Mouse (Mus musculus) G1E (cell line): Measurements from ENCODE around the gene Paox. TPM values are rescaled to one million over a fixed set of nuclear protein-coding genes. Genes with fewer than 3 reads are reported as not detected.

Source experiments
- ATAC-seq: 2 replicates; pipeline ENCODE4 v1.8.0; 2016; ENCODE audit warnings: mild to moderate bottlenecking; ENCODE audit not compliant: insufficient number of reproducible peaks, poor library complexity, low FRiP score, severe bottlenecking; ENCODE audit errors: extremely low read depth
- DNase-seq: peaks from one replicate; pipeline ENCODE4 v3.0.0; 2012; ENCODE audit warnings: low spot score
- H3K27me3 ChIP-seq: 2 replicates; pipeline ENCODE4 v1.6.1; 2012; ENCODE audit warnings: mild to moderate bottlenecking, low read length, inconsistent platforms; ENCODE audit not compliant: insufficient read depth
- H3K36me3 ChIP-seq: replicated peaks from 2 replicates; pipeline ENCODE3; 2012; ENCODE audit warnings: mild to moderate bottlenecking, inconsistent platforms
- H3K4me1 ChIP-seq: 2 replicates; pipeline ENCODE4 v1.6.1; 2012; ENCODE audit warnings: low read depth, low read length, inconsistent platforms, mixed read lengths; ENCODE audit not compliant: insufficient read depth
- H3K4me3 ChIP-seq: 2 replicates; pipeline ENCODE4 v1.5.1; 2012; ENCODE audit warnings: low read depth, mild to moderate bottlenecking, inconsistent platforms, low read length, moderate library complexity, mixed read lengths
- H3K9me3 ChIP-seq: replicated peaks from 2 replicates; pipeline ENCODE4 v1.6.1; 2012; ENCODE audit warnings: inconsistent platforms
- CTCF ChIP-seq: IDR thresholded peaks from 2 replicates; pipeline ENCODE4 v1.5.1; 2012; ENCODE audit warnings: low read depth, low read length, inconsistent platforms, mixed read lengths
- GATA1 ChIP-seq: IDR thresholded peaks from 2 replicates; pipeline ENCODE4 v1.6.1; 2012; ENCODE audit warnings: borderline replicate concordance, low read length, inconsistent platforms, mixed read lengths
- GATA2 ChIP-seq: IDR thresholded peaks from 2 replicates; pipeline ENCODE4 v1.6.1; 2012; ENCODE audit warnings: low read depth, low read length, inconsistent platforms, borderline replicate concordance
- POLR2AphosphoS5 ChIP-seq: IDR thresholded peaks from 2 replicates; pipeline ENCODE4 v1.6.1; 2012; ENCODE audit warnings: low read depth, low read length, inconsistent platforms; ENCODE audit not compliant: insufficient replicate concordance
- TAL1 ChIP-seq: conservative IDR thresholded peaks from 2 replicates; pipeline ENCODE4 v1.6.1; 2012; ENCODE audit warnings: low read depth, low read length, inconsistent platforms, mixed read lengths
- polyA plus RNA-seq: library from polyadenylated mRNA; stranded (reverse); fragments of >175 nt; gene quantifications from 2 replicates; pipeline ENCODE4 v1.2.3, GENCODE M21; 2012
- total RNA-seq, 2 experiments: library from RNA; stranded (forward) in 1 of 2; stranded (reverse) in 1 of 2; fragments of 200-1000 nt in 1 of 2; fragments of >200 nt in 1 of 2; fragmentation: Nextera tagmentation in 1 of 2; gene quantifications; 2 replicates each; pipeline ENCODE4 v1.2.3; 2014 to 2017

Paox gene
- total and polyA plus RNA-seq, 3 experiments, result 6.0 to 11.7 (median 10.5) TPM

- DNase-seq (no peak), ATAC-seq (no peak)
- H3K4me3 ChIP-seq, result no peak overlapping the region
- H3K36me3 ChIP-seq, result no peaks in the 10 kb centered on the region
- no peaks in the 10 kb centered on the region for H3K9me3 ChIP-seq
- H3K27me3 ChIP-seq, result peaks cover 18% of the 10 kb centered on the region
- no peak for TF ChIP-seq POLR2AphosphoS5
- no peak for TF ChIP-seq GATA2
- TF ChIP-seq TAL1, result no peak
- no peak for TF ChIP-seq GATA1
- TF ChIP-seq CTCF, result no peak
- H3K4me1 ChIP-seq, result no peaks in the 10 kb centered on the region; the same call in 1 of the 2 replicates
Measured at GRCm38 (mm10) chr7:140180692-140181091, 65.1 kb downstream of the Paox start.

GRCm38 (mm10) chr7:140184206-140184605 lies 68.6 kb downstream of the Paox start:
- DNase-seq, result no peak
- ATAC-seq, result no peak
- TF ChIP-seq TAL1, result no peak
- TF ChIP-seq GATA2, result no peak

More at GRCm38 (mm10) chr7:140184206-140184605, 68.6 kb downstream of the Paox start:
- Histone ChIP-seq H3K36me3 (no peaks in the 10 kb centered on the region), H3K9me3 (no peaks in the 10 kb centered on the region), H3K4me3 (no peak overlapping the region), H3K4me1 (peaks cover 20% of the 10 kb centered on the region), H3K27me3 (peaks cover 6% of the 10 kb centered on the region)

Other genes starting within 250 kb of the Paox start
Only the 20 nearest of the 21 such genes appear.
- gene Kndc1, start 221.1 kb upstream of the Paox start, total RNA-seq (2014; fragmentation: Nextera tagmentation), result not detected in 2 replicates
- 0.12 and 0.38 TPM in 2 replicates for gene Kndc1, start 221.1 kb upstream of the Paox start, total RNA-seq (2017)
- not detected in 2 replicates for gene Kndc1, start 221.1 kb upstream of the Paox start, polyA plus RNA-seq
- gene Utf1, start 172.0 kb upstream of the Paox start, total RNA-seq (2014; fragmentation: Nextera tagmentation), result not detected in 2 replicates
- gene Utf1, start 172.0 kb upstream of the Paox start, total RNA-seq (2017), result not detected in 2 replicates
- gene Utf1, start 172.0 kb upstream of the Paox start, polyA plus RNA-seq, result not detected in 2 replicates
- gene 6430531B16Rik, start 137.0 kb upstream of the Paox start, total RNA-seq (2014; fragmentation: Nextera tagmentation), result not detected in 2 replicates
- gene 6430531B16Rik, start 137.0 kb upstream of the Paox start, total RNA-seq (2017), result 0.11 TPM in 1 of 2 replicates, not detected in the other
- gene 6430531B16Rik, start 137.0 kb upstream of the Paox start, polyA plus RNA-seq, result not detected in 2 replicates
- gene Adam8, start 123.2 kb upstream of the Paox start, total RNA-seq (2014; fragmentation: Nextera tagmentation), result not detected in 2 replicates
- gene Adam8, start 123.2 kb upstream of the Paox start, total RNA-seq (2017), result 0.12 and 0.76 TPM in 2 replicates
- 0.03 and 0.07 TPM in 2 replicates for gene Adam8, start 123.2 kb upstream of the Paox start, polyA plus RNA-seq
- gene Zfp511, start 79.4 kb upstream of the Paox start, total RNA-seq (2014; fragmentation: Nextera tagmentation), result 25.7 and 27.8 TPM in 2 replicates
- 23.8 TPM in 2 replicates for gene Zfp511, start 79.4 kb upstream of the Paox start, total RNA-seq (2017)
- gene Zfp511, start 79.4 kb upstream of the Paox start, polyA plus RNA-seq, result 15.0 and 17.4 TPM in 2 replicates
- gene Tubgcp2, start 79.1 kb upstream of the Paox start, total RNA-seq (2014; fragmentation: Nextera tagmentation), result 46.3 and 51.8 TPM in 2 replicates
- 33.9 and 41.9 TPM in 2 replicates for gene Tubgcp2, start 79.1 kb upstream of the Paox start, total RNA-seq (2017)
- 7.4 and 12.2 TPM in 2 replicates for gene Tubgcp2, start 79.1 kb upstream of the Paox start, polyA plus RNA-seq
- not detected in 2 replicates for gene Msx3, start 66.7 kb upstream of the Paox start, total RNA-seq (2014; fragmentation: Nextera tagmentation)
- 0.11 and 0.12 TPM in 2 replicates for gene Msx3, start 66.7 kb upstream of the Paox start, total RNA-seq (2017)
- gene Msx3, start 66.7 kb upstream of the Paox start, polyA plus RNA-seq, result not detected in 2 replicates
- gene Caly, start 33.3 kb upstream of the Paox start, total RNA-seq (2014; fragmentation: Nextera tagmentation), result not detected in 2 replicates
- not detected in 2 replicates for gene Caly, start 33.3 kb upstream of the Paox start, total RNA-seq (2017)
- gene Caly, start 33.3 kb upstream of the Paox start, polyA plus RNA-seq, result not detected in 2 replicates
- not detected in 2 replicates for gene Prap1, start 22.4 kb upstream of the Paox start, total RNA-seq (2014; fragmentation: Nextera tagmentation)
- not detected in 2 replicates for gene Prap1, start 22.4 kb upstream of the Paox start, total RNA-seq (2017)
- gene Prap1, start 22.4 kb upstream of the Paox start, polyA plus RNA-seq, result not detected in 2 replicates
- gene Fuom, start 13.4 kb upstream of the Paox start, total RNA-seq (2014; fragmentation: Nextera tagmentation), result 6.7 TPM in 1 of 2 replicates, not detected in the other
- gene Fuom, start 13.4 kb upstream of the Paox start, total RNA-seq (2017), result 16.0 and 17.4 TPM in 2 replicates
- gene Fuom, start 13.4 kb upstream of the Paox start, polyA plus RNA-seq, result 17.4 and 18.2 TPM in 2 replicates
- 32.6 TPM in 2 replicates for gene Echs1, start 677 bp downstream of the Paox start, total RNA-seq (2014; fragmentation: Nextera tagmentation)
- 81.5 and 96.9 TPM in 2 replicates for gene Echs1, start 677 bp downstream of the Paox start, total RNA-seq (2017)
- gene Echs1, start 677 bp downstream of the Paox start, polyA plus RNA-seq, result 2.2 and 5.8 TPM in 2 replicates
- gene Mtg1, start 21.8 kb downstream of the Paox start, total RNA-seq (2014; fragmentation: Nextera tagmentation), result 29.0 and 41.0 TPM in 2 replicates
- 10.2 and 10.5 TPM in 2 replicates for gene Mtg1, start 21.8 kb downstream of the Paox start, total RNA-seq (2017)
- gene Mtg1, start 21.8 kb downstream of the Paox start, polyA plus RNA-seq, result 10.5 and 11.2 TPM in 2 replicates
- gene Sprn, start 39.1 kb downstream of the Paox start, total RNA-seq (2014; fragmentation: Nextera tagmentation), result not detected in 2 replicates
- gene Sprn, start 39.1 kb downstream of the Paox start, total RNA-seq (2017), result 0.11 TPM in 1 of 2 replicates, not detected in the other
- not detected in 2 replicates for gene Sprn, start 39.1 kb downstream of the Paox start, polyA plus RNA-seq
- gene Olfr522, start 49.0 kb downstream of the Paox start, total RNA-seq (2014; fragmentation: Nextera tagmentation), result not detected in 2 replicates
- under 0.01 and 0.05 TPM in 2 replicates for gene Olfr522, start 49.0 kb downstream of the Paox start, total RNA-seq (2017)
- gene Olfr522, start 49.0 kb downstream of the Paox start, polyA plus RNA-seq, result not detected in 2 replicates
- gene Olfr523, start 57.4 kb downstream of the Paox start, total RNA-seq (2014; fragmentation: Nextera tagmentation), result not detected in 2 replicates
- gene Olfr523, start 57.4 kb downstream of the Paox start, total RNA-seq (2017), result 0.06 and 0.11 TPM in 2 replicates
- not detected in 2 replicates for gene Olfr523, start 57.4 kb downstream of the Paox start, polyA plus RNA-seq
- not detected in 2 replicates for gene Olfr524, start 90.2 kb downstream of the Paox start, total RNA-seq (2014; fragmentation: Nextera tagmentation)
- gene Olfr524, start 90.2 kb downstream of the Paox start, total RNA-seq (2017), result 0.05 and 0.06 TPM in 2 replicates
- gene Olfr524, start 90.2 kb downstream of the Paox start, polyA plus RNA-seq, result not detected in 2 replicates
- gene Cd163l1, start 102.5 kb downstream of the Paox start, total RNA-seq (2014; fragmentation: Nextera tagmentation), result not detected in 2 replicates
- gene Cd163l1, start 102.5 kb downstream of the Paox start, total RNA-seq (2017), result not detected in 2 replicates
- not detected in 2 replicates for gene Cd163l1, start 102.5 kb downstream of the Paox start, polyA plus RNA-seq
- gene 5830411N06Rik, start 131.5 kb downstream of the Paox start, total RNA-seq (2014; fragmentation: Nextera tagmentation), result not detected in 2 replicates
- gene 5830411N06Rik, start 131.5 kb downstream of the Paox start, total RNA-seq (2017), result 0.05 TPM in 1 of 2 replicates, not detected in the other
- not detected in 2 replicates for gene 5830411N06Rik, start 131.5 kb downstream of the Paox start, polyA plus RNA-seq
- not detected in 2 replicates for gene Olfr525, start 205.1 kb downstream of the Paox start, total RNA-seq (2014; fragmentation: Nextera tagmentation)
- 0.06 and 0.16 TPM in 2 replicates for gene Olfr525, start 205.1 kb downstream of the Paox start, total RNA-seq (2017)
- gene Olfr525, start 205.1 kb downstream of the Paox start, polyA plus RNA-seq, result not detected in 2 replicates
- not detected in 2 replicates for gene Olfr527, start 218.2 kb downstream of the Paox start, total RNA-seq (2014; fragmentation: Nextera tagmentation)
- 0.06 and 0.44 TPM in 2 replicates for gene Olfr527, start 218.2 kb downstream of the Paox start, total RNA-seq (2017)
- gene Olfr527, start 218.2 kb downstream of the Paox start, polyA plus RNA-seq, result not detected in 2 replicates